Mouse (Mus musculus): ENCODE measurements around the gene Alpl. TPM values are rescaled to one million over a fixed set of nuclear protein-coding genes. Genes with fewer than 3 reads are reported as not detected.

The Alpl gene
- 1 to 10 TPM; 1.1 to 1.6 TPM for total RNA-seq (2023)

DNA sequence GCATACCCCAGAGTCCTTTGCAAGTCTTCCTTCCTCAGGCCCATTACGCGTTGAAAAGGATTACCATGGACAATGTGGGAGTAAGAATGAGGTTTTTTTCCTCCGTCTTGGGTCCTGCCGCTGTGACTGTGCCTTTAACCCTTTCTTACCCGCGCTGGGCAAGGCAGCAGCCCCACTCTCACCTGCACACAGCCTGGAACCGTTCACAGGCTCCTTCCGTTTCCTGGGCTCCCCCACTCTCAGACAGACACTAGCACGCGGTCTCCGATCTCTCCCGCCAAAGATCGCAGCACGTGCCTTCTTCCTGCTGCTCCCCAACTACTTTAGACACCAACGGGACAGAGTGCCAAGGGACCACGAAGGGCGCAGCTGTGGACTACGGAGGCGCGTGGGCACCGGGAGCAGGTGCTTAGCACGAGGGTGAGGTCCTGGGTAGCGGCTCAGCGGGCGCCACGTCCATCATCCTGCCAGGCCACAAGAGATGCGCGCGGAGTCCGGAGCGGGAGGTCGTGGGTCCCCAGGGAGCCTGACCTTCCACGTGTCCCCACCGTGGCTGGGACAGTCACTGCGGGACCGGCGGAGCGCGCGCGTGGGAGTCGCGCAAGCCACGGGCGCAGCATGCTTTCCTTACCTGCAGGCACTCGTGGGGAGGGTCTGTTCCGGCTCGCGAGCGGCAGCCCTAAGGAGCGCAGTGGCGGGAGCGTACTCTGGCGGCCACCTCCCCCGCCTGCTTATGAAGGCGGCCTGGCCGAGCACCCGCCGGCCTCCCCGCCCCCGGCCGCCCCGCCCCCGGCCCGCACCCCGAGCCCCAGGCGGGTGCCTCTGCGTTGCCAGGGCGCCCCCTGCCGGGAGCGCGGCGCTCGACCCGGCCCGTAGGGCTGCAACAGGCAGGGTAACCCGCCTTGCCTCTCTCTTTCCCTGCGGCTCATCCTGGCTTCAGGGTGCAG, at the start of gene Alpl:
Alpl (minus strand) TSS at position 774 of the 947 bp plus-strand sequence.

Other genes starting within 250 kb of the Alpl start
- gene Ldlrad2, start 221.8 kb downstream of the Alpl start, total RNA-seq (2023): not detected
- gene Usp48, start 202.6 kb downstream of the Alpl start, total RNA-seq (2023): 10 to 100 TPM; 85.7 to 89.3 TPM
- gene Rap1gap, start 131.7 kb downstream of the Alpl start, total RNA-seq (2023): 1 to 10 TPM; 1.1 to 1.4 TPM
- gene Ece1, start 65.9 kb upstream of the Alpl start, total RNA-seq (2023): 10 to 100 TPM in 1 of 2 experiments, 1 to 10 TPM in 1; 8.9 to 14.4 TPM
- gene Eif4g3, start 196.6 kb upstream of the Alpl start, total RNA-seq (2023): 100 to 1,000 TPM; 131 to 139 TPM